Mouse (Mus musculus): ENCODE results near the gene Nfe2l1.
"Not testable (repeated sequence)": the region's sequence is repeated elsewhere in the genome, so short reads cannot be mapped to it uniquely, and the experiment has no call there.

DNA sequence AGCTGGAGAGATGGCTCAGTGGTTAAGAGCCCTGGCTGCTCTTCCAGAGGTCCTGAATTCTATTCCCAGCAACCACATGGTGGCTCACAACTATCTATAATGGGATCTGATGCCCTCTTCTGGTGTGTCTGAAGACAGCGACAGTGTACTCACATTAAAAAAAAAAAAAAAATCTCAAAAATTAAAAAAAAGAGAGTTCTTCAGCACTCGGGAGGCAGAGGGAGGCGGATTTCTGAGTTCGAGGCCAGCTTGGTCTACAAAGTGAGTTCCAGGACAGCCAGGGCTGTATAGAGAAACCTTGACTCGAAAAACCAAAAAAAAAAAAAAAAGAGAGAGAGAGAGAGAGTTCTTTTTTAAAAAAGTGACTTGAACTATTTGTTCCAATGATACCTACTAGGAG, 19.4 kb upstream of the Nfe2l1 start:
- TF ChIP-seq CTCF (IDR thresholded peaks at IDR 0.05; ENCODE audit: low read depth, low read length); POLR2A (IDR thresholded peaks at IDR 0.05; ENCODE audit: borderline replicate concordance, low read depth, low read length): not testable (repeated sequence)
